In the genomic region with DNA sequence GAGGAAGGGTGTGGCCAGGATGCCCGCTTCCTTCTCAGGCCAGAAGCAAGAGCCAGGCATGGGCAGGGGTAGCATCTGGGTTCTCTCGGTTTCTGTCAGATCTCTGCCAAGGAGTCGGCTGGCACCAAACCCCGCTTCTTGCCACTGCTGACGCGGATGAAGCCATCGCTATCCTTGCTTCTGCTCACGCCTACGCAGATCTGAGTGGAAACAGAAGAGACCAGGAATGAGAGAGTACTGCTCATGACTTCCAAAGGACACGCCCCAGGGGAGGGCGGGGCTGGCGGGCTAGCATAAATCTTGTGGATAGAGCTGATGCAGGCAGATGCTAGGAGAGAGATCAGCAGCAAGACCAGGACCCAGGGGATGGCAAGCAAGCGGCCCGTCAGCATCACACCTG, we compare ENCODE assay signal across 15 mouse cellular contexts. TPM values are rescaled to one million over a fixed set of nuclear protein-coding genes. Genes with fewer than 3 reads are reported as not detected.
DNase-seq lines count a peak whose midpoint lies in the region; TF ChIP-seq lines count a peak whose summit lies in the region.
"Had no signal": no experiment of that assay in that cellular context is flagged by ENCODE, and none has a peak within 500 bp of the region (broad histone marks: within the 10 kb centered on the region; RNA-seq: fewer than 3 reads in every experiment).

No protein-coding gene starts in this region.

- TF ChIP-seq CTCF in left cerebral cortex, adult 2 months (IDR thresholded peaks at IDR 0.05) = no peak

- H3K27ac ChIP-seq in left cerebral cortex, adult 2 months = peak overlapping the region; percentile 64
- H3K27ac ChIP-seq: forebrain, embryonic 15.5 days; hindbrain, embryonic 13.5 days had no signal

- peak; percentile 79 to 80 for DNase-seq in cerebellum, postnatal 10 days
- no peak for DNase-seq in cerebellum, adult 11 months
- peak; percentile 30 to 43 for DNase-seq in lung, postnatal 4 days
- no peak for DNase-seq in lung, postnatal 14 days
- no peak for DNase-seq in left cerebral cortex, adult 2 months (ENCODE audit: extremely low spot score in 1 of 2, low spot score in 2 of 2)
- no peak for DNase-seq in ovary, postnatal 36 days (ENCODE audit: low spot score)
- no peak for DNase-seq in adrenal gland, postnatal 4 days (ENCODE audit: low spot score in 2 of 2)
- DNase-seq in adrenal gland, adult 2 months = no peak
- DNase-seq: adrenal gland, adult 8-10 months; B cell, adult 2 months; gastrocnemius, postnatal 25 days; thymus, adult 18-20 months had no signal

- intact Hi-C loops in left cerebral cortex, adult 2 months (cut with DNase I) = loop anchor here (10.0 kb wide), 1 partner anchor 107 kb away; no protein-coding TSS in a partner anchor

- H3K4me3 ChIP-seq in left cerebral cortex, adult 2 months = no peak overlapping the region
- H3K4me3 ChIP-seq: forebrain, embryonic 15.5 days; hindbrain, embryonic 13.5 days had no signal

RNA-seq across cellular contexts. Expression of gene Rpl19, which starts 11.4 kb away (rescaled TPM):
- 100 to 1,000 TPM; 560 to 591 TPM for total RNA-seq in left cerebral cortex, adult 2 months (2021)
- total RNA-seq in adrenal gland, postnatal 4 days (2021) = 1,000 to 10,000 TPM; 1,362 to 1,367 TPM
- total RNA-seq in adrenal gland, adult 2 months (2021) = 1,000 to 10,000 TPM; 1,223 to 1,284 TPM
- polyA plus RNA-seq in adrenal gland, adult 2 months (2012; rRNA removed) = 128 and 129 TPM in 2 replicates

RNA-seq across cellular contexts. Expression of gene Cacnb1, which starts 15.0 kb away (rescaled TPM):
- 100 to 1,000 TPM; 150 to 170 TPM for total RNA-seq in left cerebral cortex, adult 2 months (2021)
- total RNA-seq in adrenal gland, postnatal 4 days (2021) = 10 to 100 TPM; 18.8 TPM
- total RNA-seq in adrenal gland, adult 2 months (2021) = 1 to 10 TPM; 6.9 to 9.6 TPM
- polyA plus RNA-seq in adrenal gland, adult 2 months (2012; rRNA removed) = 14.4 and 14.5 TPM in 2 replicates

RNA-seq across cellular contexts. Expression of gene Stac2, which starts 15.4 kb away (rescaled TPM):
- 10 to 100 TPM; 97.3 to 99.9 TPM for total RNA-seq in left cerebral cortex, adult 2 months (2021)
- 1 to 10 TPM; 4.1 to 4.8 TPM for total RNA-seq in adrenal gland, postnatal 4 days (2021)
- total RNA-seq in adrenal gland, adult 2 months (2021) = 1 to 10 TPM; 3.6 to 4.0 TPM
- polyA plus RNA-seq in adrenal gland, adult 2 months (2012; rRNA removed) = 0.71 and 0.83 TPM in 2 replicates

RNA-seq across cellular contexts. Expression of gene Arl5c, which starts 41.9 kb away (rescaled TPM):
- total RNA-seq in left cerebral cortex, adult 2 months (2021) = 1 to 10 TPM; 1.2 TPM
- total RNA-seq in adrenal gland, postnatal 4 days (2021) = 1 to 10 TPM; 1.6 to 1.9 TPM
- 1 to 10 TPM in 1 of 2 experiments, under 1 TPM in 1; 0.29 to 1.2 TPM for total RNA-seq in adrenal gland, adult 2 months (2021)
- 0.43 and 0.87 TPM in 2 replicates for polyA plus RNA-seq in adrenal gland, adult 2 months (2012; rRNA removed)

RNA-seq across cellular contexts. Expression of gene Plxdc1, which starts 51.6 kb away (rescaled TPM):
- 10 to 100 TPM; 35.2 to 37.1 TPM for total RNA-seq in left cerebral cortex, adult 2 months (2021)
- total RNA-seq in adrenal gland, postnatal 4 days (2021) = 10 to 100 TPM; 12.5 to 13.3 TPM
- total RNA-seq in adrenal gland, adult 2 months (2021) = 10 to 100 TPM; 17.5 to 22.2 TPM
- 11.0 and 13.7 TPM in 2 replicates for polyA plus RNA-seq in adrenal gland, adult 2 months (2012; rRNA removed)
- polyA plus RNA-seq: midbrain, embryonic 11.5 days had no signal

Comparison
In these comparisons a context has a peak if more than half of its experiments do, and no peak if none do; other contexts are left out.
1. DNase-seq: peak in cerebellum, postnatal 10 days (2 of 2) and lung, postnatal 4 days (2 of 2); none in cerebellum, adult 11 months (single experiment), lung, postnatal 14 days (single experiment), left cerebral cortex, adult 2 months (0 of 2), ovary, postnatal 36 days (single experiment), adrenal gland, postnatal 4 days (0 of 2) and adrenal gland, adult 2 months (single experiment).
2. RNA of gene Cacnb1, which starts 15.0 kb away (total RNA-seq): 150 to 170 TPM in left cerebral cortex, adult 2 months; 18.8 TPM in adrenal gland, postnatal 4 days and 6.9 to 9.6 TPM in adrenal gland, adult 2 months; every median in the first group is over 4 times any median in the second.
3. RNA of gene Stac2, which starts 15.4 kb away (total RNA-seq): 97.3 to 99.9 TPM in left cerebral cortex, adult 2 months; 4.1 to 4.8 TPM in adrenal gland, postnatal 4 days and 3.6 to 4.0 TPM in adrenal gland, adult 2 months; every median in the first group is over 10 times any median in the second.